Mouse (Mus musculus) erythroblast, adult 5-6 weeks (primary cell): Measurements from ENCODE around the gene Arl4c. TPM values are rescaled to one million over a fixed set of nuclear protein-coding genes. Genes with fewer than 3 reads are reported as not detected.

Experiments used
- ATAC-seq: replicated peaks from 2 replicates; pipeline ENCODE4 v1.8.0; 2016; ENCODE audit warnings: moderate number of reproducible peaks, mild to moderate bottlenecking, moderate TSS enrichment, inconsistent platforms; ENCODE audit not compliant: poor library complexity, low FRiP score, severe bottlenecking
- total RNA-seq, 2 experiments: library from RNA; stranded (forward) in 1 of 2; stranded (reverse) in 1 of 2; fragments of 150-400 nt in 1 of 2; fragments of 200-764, 138-1000 nt in 1 of 2; gene quantifications; 2 replicates each; pipeline versions ENCODE4 v1.2.3 to v1.2.4; 2015 to 2017; ENCODE audit warnings: low replicate concordance in 2 of 2

The Arl4c gene
- 0.96 and 2.9 TPM in 2 replicates for total RNA-seq (2015; ENCODE audit: low replicate concordance)
- 1.8 and 3.5 TPM in 2 replicates for total RNA-seq (2017; ENCODE audit: low replicate concordance)

GRCm38 (mm10) chr1:88701870-88702661 lies at the start of gene Arl4c:
Arl4c (minus strand) TSS chr1:88702221.
- no peak for ATAC-seq

DNA sequence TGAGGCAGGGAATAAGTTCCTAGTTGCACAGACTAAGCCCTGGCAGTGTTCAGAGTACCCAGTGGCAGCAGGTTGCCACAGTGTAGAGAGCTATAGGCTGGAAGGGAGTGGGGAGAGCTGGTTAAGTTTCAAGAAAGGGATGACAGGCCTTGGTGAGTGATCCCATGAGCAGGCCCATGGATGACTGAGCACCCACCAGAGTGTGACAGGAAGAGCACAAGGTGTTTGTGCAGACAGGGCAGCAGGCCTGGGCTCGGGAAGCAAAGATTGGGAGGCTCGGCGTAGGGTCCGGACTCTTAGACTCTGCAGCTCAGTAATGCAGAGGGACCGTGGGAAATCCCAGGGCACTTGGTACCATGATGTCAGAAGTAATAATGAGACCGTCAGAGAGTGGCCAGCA lies 49.3 kb upstream of the Arl4c start:
- no peak for ATAC-seq

GRCm38 (mm10) chr1:88750576-88750975 lies 48.6 kb upstream of the Arl4c start:
- no peak for ATAC-seq

DNA sequence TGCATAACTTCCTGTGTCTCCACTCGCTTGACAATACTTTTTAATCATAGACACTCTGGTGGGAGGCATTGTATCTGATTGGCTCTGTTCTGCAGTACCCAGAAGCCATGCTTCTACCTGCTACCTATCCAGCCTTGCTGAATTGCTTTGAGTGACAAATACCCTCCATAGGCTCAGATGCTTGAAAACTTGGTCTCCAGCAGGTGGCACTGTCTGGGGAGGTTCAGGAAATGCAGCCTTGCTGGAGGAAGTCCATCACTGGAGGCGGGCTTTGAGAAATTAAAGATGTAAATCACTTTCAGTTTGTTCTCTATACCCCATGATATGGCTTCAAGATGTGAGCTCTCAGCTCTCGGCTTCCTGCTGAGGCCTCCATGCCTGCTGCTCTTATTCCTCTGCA lies 48.1 kb upstream of the Arl4c start:
- ATAC-seq = no peak

DNA sequence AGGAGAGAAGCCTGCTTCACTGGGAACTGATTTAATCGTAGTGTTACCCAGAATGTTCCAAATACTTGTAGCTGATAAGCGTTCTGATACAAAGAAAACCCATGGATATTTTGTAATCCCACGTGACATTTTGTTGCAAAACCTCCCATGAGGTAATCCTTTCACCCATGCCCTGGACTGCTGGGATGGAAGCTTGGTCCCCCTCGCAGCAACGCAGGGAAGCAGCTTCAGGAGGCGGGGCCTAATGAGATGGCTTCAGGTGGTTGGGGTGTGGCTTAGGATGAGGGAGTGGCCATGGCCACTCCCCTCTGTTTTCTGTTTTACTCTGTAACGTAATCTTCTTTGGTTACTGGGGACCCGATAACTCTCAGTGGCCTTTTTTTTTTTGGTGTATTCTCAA lies 47.1 kb upstream of the Arl4c start:
- no peak for ATAC-seq

DNA sequence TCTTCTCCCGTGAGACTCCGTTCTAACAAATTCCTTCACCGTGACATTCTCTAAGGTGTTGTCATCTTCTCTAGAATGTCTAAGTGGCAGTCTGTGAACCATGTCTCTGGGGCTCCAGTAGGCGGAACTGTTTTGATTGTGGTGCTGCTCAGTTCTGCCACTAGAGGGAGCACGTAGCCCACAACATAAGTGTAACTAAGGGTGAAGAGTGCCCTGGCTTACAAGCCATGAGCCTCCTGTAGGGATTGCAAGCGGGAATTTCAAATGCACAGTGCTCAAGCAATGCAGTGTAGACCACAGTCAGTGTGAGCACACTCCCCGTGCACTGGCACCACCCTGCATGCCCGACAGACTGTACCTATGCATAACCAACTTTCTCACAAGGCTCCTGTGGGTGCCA lies 43.2 kb upstream of the Arl4c start:
- ATAC-seq = peak; percentile 56; the same call in 1 of the 2 replicates

- ATAC-seq = no peak
Measured at GRCm38 (mm10) chr1:88744261-88744660, 42.2 kb upstream of the Arl4c start.

DNA sequence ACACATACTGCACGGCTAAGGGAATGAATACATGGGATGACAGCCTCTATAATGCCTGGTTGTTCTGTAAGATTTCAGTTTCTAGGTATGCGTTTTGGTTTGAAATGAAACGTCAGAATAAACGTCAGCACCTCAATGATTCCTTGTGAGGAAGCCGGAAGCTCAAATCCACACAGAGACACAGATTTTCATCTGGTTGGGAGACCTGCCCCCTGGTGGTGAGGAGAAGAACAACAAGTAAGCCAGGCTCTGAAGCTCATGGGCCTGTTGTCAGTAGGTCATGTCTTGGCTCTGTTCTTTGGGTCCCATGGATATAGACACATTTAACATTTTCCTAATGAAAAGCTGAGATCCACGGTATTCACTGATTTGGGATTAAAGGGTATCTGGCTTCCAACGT lies 40.4 kb upstream of the Arl4c start:
- ATAC-seq = no peak

- no peak for ATAC-seq
Measured at GRCm38 (mm10) chr1:88739546-88739945, 37.5 kb upstream of the Arl4c start.

DNA sequence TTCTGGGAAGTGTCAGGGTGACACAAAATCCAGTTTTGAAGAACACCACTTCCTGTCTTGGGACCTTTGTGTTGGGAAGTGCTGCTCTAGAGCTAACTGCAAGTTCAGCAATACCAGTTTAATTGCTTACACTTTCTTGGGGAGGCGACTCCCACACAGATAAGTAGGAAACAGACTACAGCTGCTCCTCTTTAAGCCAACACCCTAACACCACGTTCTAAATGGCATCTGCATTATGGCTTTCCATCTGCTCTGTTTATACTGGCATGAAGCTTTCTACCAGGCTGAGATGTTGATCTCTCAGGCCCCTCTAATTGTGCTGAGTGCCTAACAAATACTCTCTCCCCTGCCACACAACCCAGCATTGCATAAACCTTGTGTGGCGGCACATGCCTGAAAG lies 36.9 kb upstream of the Arl4c start:
- ATAC-seq = no peak

GRCm38 (mm10) chr1:88729496-88729895 lies 27.5 kb upstream of the Arl4c start:
- ATAC-seq = no peak

DNA sequence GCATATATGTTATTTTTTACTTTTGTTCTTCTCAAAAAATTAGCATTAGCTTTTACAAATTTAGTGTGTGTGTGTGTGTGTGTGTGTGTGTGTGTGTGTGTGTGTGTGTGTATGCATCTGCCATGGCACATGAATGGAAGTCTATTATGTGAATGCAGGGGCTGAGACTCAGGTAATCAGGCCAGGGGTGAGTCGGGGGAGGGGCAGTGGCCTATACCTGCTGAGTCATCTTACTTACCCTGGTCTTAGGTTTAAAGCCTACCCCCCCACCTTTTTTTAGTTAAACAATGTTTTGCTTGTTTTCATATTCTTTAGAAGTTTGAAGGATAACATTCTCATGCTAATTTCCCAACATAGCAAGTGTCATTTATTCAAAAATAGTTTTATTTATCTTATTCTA lies 25.3 kb upstream of the Arl4c start:
- ATAC-seq = no peak

GRCm38 (mm10) chr1:88725716-88726115 lies 23.7 kb upstream of the Arl4c start:
- no peak for ATAC-seq

- ATAC-seq = no peak
Measured at GRCm38 (mm10) chr1:88720626-88721229, 18.7 kb upstream of the Arl4c start.

DNA sequence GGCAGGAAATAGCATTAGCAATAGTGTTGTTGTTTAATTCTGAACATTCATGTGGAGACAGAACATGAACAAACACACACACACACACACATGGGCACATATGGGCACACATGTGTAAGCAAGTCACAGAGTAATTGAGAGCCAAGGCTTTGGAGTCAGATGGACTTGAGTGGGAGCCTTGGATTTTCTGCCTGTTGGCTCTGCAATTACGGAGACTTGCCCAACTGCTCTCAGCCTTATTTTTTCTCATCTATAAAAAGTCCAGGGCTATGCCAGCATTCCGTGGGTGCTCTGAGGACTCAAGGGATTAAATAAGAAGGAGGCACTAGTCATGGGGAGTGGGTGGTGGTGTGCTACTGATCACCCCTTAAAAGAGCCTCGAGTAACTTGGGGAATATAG lies 16.5 kb upstream of the Arl4c start:
- ATAC-seq = no peak

DNA sequence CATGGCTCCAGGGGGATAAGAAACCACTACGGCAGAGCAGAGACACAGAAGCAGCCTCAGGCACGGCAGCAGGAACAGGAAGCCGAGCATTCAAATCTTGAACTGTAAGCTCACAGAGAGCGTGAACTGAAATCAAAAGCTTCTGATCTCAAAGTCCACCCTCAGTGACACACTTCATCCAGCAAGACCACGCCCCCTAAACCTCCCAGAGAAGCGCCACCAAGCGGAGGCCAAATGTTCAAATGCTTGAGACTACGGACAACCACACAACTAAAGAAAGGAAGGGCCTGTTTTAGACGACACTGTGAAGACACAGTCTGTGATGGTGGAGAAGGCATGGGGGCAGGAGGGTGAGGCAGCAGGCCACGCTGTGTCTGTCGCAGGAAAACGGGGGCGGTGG lies 15.7 kb upstream of the Arl4c start:
- no peak for ATAC-seq

GRCm38 (mm10) chr1:88712011-88712410 lies 10.0 kb upstream of the Arl4c start:
- ATAC-seq = no peak

GRCm38 (mm10) chr1:88708646-88709305 lies 6.8 kb upstream of the Arl4c start:
- ATAC-seq = no peak

- no peak for ATAC-seq
Measured at GRCm38 (mm10) chr1:88708191-88708590, 6.2 kb upstream of the Arl4c start.

- ATAC-seq = no peak
Measured at GRCm38 (mm10) chr1:88707536-88707935, 5.5 kb upstream of the Arl4c start.

DNA sequence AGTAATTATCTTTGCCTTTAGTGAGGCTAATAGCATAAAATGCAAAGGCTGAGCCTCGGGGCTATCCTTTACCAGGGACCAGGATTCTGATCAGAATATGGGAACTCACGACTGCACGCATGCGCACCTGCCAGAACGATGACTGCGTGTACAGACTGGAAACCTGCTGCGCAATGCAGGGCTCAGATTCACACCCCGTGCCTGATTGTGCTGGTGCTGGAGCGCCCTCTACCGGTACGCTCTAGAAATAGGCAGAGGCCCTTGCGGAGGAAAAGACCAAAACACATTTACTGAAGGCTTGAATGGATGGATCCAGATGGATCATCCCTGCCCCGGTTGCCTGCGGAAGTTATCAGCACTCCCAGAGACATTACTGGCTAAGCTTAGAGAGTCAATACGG lies 3.8 kb upstream of the Arl4c start:
- ATAC-seq = no peak; the same call in 1 of the 2 replicates
